Mouse (Mus musculus): ENCODE data around the gene Apold1.

DNA sequence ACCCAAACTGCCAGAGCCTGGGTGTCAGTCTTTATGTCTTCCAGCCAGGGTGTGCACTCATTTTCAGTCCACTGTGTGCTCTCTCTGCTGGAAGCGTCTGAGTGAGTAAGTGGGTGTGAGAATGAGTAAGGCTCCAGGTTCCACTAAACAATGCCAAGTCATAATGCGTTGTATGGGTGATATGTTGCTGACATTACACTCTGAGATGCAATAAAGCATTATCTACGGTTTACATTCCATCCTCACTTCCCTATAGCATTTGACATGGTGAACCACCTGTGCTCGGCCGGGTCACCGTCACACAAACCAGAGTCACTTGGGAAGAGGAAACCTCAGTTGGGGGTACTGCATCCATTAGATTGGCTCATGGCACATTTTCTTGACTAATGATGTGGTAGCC, 9.2 kb downstream of the Apold1 start:
- no peak for TF ChIP-seq CTCF (IDR thresholded peaks at IDR 0.05; ENCODE audit: insufficient read depth, low read depth, low read length)
- TF ChIP-seq POLR2A (IDR thresholded peaks at IDR 0.05; ENCODE audit: insufficient read depth, low read depth, low read length): no peak
